Mouse (Mus musculus) heart, adult 8-10 months (tissue): Measurements from ENCODE around the gene Them4. TPM values are rescaled to one million over a fixed set of nuclear protein-coding genes. Genes with fewer than 3 reads are reported as not detected.
A peak's percentile ranks its signal among the peaks of the same experiment; 100 is the strongest.
"Not testable (repeated sequence)": the region's sequence is repeated elsewhere in the genome, so short reads cannot be mapped to it uniquely, and the experiment has no call there.

Experiments used
- DNase-seq: peaks from one replicate; pipeline ENCODE4 v3.0.0; 2022; ENCODE audit warnings: low spot score
- total RNA-seq, 4 experiments: library from RNA; stranded (reverse); gene quantifications; 2 replicates each; pipeline ENCODE4 v1.2.4; 2022

The Them4 gene
- 10 to 100 TPM; 13.2 to 15.4 (median 14.2) TPM for total RNA-seq

DNA sequence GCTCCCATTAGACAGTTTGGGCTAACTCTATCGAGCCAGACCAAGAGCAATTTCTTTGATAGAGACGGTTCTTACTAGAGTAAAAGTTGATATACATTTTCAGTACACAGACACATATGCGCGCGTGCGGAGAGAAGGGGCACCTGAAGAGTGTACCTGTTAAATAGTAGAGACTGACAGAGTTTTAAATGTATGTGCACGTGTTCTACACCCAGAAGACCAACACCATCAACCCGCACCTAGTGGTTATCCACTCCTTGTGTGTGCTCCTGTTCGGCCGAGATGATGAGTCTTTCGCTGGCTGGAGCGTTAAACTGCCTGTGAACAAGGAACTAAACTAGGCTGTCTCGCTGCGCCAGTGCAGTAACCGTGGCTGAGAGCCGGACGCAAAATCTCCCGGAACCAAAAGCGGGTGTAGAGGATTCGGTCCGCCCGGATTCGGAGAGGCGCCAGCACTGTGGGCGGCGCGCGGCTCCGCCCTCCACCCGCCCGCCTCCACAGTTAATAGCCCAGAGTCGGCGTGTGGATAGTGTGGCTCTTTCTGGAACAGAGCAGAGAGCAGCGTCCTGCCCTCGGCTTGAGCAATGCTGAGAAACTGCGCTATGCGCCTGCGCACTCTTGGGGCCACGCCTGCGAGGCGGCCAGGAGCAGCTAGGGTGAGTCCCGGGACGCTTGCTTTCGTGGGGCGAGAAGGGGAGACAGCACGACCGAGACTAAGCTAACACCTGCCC, at the start of gene Them4:
TSS of gene Them4 (plus strand) at position 457 of the 731 bp plus-strand sequence.
- DNase-seq = peak; percentile 96

DNA sequence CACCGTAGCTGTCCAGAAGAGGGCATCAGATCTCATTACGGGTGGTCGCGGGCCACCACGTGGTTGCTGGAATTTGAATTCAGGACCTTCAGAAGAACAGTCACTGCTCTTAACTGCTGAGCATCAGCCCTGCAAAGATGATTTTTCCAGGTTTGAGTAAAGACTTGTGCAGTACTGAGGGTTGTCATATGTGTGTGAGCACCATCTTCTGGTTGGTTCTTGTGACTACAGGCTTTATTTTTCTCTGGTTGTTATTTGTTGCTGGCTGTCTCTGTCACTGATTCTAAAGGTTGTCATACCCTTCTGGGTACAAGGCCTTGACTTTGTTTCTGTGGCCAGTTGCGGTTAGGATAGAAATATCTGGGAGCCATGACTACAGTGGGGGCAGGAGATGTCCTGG, 49.3 kb upstream of the Them4 start:
- DNase-seq = no peak

DNA sequence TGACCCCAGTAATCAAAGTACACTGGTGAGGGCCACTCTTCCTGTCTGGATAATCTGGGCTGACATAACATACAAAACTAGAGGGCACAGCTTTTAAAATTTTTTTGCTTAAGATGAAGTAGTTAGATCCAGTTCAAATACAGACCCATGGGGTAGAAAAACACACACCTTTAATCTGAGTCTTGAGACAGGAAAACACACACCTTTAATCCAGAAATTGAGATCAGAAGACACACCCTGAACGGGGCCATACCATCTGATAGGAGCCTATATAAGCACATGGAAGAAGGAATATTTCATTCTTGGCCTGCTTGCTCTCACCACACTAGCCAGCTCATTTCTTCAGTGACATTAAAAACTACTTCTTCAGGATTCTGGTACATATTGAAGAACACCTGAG, 46.2 kb upstream of the Them4 start, which contains the start of gene Gm4778:
TSS of gene Gm4778 (plus strand) at position 301 of the 400 bp plus-strand sequence.
- not testable (repeated sequence) for DNase-seq

DNA sequence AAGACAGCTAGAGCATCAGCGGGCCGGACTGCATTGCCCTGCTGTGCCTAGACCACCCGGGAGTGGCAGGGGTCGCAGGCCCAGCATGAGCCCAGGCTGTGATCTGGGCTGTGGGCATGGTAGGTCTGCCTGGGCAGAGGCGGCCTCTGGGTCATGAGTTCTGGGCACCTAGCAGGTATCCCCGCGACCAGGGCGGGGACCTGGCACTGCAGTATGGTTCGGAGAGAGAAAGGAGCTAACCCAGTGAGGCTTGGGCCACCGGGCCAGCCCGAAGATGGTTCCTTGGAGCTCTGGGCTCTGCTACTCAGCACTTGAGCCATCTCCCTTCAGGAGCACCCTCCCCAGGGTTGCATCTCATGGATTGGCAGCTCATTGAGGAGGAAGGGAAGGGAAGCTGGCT, 33.9 kb upstream of the Them4 start:
- no peak for DNase-seq

- no peak for DNase-seq
Measured at GRCm38 (mm10) chr3:94305457-94305856, 4.4 kb upstream of the Them4 start.

- no peak for DNase-seq
Measured at GRCm38 (mm10) chr3:94306975-94307374, 2.9 kb upstream of the Them4 start.

DNA sequence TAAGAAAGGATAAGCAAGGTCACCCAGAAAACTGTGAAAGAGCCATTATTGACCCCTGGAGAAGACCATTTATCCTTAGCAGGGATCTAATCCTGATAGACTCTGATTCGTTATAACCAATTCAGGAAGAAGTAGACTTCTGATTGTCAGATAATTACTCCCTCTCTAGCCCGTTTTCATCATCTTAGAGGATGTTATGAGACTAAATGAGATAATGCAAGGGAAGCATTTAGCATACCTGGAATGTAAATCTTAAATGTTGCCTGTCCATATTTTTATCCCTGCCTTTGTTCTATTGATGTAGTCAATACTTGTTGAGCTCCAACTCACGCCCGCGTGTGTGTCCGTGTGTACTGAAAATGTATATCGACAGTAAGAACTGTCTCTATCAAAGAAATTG, 602 bp downstream of the Them4 start:
- no peak for DNase-seq

DNA sequence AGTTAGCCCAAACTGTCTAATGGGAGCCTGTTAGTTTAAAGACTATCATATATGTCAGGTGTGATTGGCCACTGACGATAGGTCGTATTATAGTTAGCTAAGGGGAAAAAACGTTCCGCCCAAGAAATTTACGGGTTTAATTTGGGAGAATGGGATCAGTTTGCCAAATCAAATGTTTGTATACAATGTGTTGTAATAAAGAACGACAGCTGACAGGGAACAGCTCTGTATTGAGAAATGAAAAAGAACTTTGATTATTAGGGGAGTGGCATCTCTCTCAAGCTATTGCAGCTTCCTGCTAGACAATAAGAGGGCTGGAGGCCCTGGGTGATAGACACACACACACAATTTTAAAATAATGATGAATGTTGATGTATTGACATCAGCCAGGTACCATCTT, 1.0 kb downstream of the Them4 start:
- DNase-seq = no peak

- no peak for DNase-seq
Measured at GRCm38 (mm10) chr3:94311376-94311775, 1.5 kb downstream of the Them4 start.

DNA sequence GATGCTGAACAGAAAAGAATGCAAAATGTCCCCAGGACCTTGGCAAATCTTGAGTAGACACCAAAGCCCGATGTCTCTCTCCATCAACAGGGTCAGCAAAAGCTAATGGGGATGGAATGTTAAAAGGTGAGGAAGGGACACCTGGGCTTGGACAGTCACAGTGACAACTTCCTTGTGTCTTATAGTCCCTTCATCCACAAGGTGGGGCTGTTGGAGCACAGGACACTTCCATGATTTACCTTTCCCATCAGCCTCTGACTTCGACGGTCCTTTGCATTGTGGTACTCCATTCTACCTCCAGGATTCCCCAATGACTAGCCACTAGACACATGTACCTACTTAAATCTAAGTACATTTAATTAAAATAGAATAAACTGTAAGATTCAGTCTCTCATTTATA, 18.8 kb downstream of the Them4 start:
- DNase-seq = no peak

DNA sequence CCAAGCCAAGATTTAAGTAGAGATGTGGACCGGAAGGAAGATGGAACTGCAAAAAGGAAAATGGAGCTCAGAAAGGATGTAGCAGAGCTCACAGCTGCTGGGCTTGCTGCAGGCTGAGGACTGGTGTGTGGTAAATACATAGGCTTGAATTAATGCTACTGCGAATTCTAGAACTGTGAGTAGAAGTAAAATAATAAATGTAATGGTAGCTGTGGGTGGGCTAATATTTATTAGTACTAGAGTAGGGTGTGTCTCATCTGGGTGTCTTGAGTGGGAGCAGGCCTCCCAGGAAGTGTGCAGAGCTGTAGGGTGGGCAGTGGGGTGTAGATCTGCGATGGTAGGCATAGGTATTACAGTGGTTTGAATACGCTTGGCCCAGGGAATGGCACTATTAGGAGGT, 24.6 kb downstream of the Them4 start:
- no peak for DNase-seq

- DNase-seq = no peak
Measured at GRCm38 (mm10) chr3:94338522-94338921, 28.6 kb downstream of the Them4 start.

DNA sequence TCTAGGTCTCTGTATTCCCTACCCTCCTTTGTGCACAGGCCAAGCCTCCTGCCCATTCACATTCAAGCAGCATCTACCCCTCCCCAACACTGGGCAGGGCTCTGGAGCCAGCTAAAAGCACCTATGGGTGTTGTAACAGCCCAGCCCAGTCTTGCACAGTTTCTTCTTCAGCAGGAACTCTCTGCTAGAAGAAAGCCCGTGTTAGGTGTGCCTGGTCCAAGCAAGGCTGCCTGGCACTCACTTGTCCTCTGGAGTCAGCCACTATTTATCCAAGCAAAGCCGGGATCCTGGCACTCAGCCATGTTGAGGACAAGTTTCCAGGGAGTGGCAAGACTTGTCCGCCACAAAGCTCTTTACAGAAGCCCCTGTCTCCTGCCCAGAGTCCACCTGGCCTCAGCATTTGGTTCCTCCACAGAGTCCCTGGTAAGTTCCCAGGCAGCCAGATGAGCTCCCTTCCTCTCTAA, 32.1 kb downstream of the Them4 start, which contains the start of gene Them5:
TSS of gene Them5 (plus strand) at position 141 of the 464 bp plus-strand sequence.
- DNase-seq = no peak

GRCm38 (mm10) chr3:94342552-94342951, 32.7 kb downstream of the Them4 start:
- no peak for DNase-seq

GRCm38 (mm10) chr3:94344182-94344581, 34.3 kb downstream of the Them4 start:
- no peak for DNase-seq

- no peak for DNase-seq
Measured at GRCm38 (mm10) chr3:94344897-94345296, 35.0 kb downstream of the Them4 start.

- no peak for DNase-seq
Measured at GRCm38 (mm10) chr3:94348146-94348545, 38.3 kb downstream of the Them4 start.

DNA sequence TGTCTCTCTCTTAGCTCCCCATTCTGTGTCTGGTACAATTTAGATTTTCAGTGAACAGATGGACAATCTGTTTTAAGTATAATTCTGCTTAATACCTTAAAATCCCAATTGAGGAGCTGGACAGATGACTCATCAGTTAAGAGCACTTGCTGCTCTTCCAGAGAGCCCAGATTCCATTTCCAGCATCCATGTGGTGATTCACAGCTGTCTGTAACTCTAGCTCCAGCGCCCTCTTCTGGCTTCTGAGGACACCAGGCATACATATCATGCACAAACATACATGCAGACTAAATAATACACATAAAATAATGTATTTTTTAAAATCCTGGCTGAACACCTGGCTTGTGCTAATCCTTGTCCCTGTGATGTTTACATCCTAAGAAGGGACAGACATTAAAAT, 50.9 kb downstream of the Them4 start:
- no peak for DNase-seq

DNA sequence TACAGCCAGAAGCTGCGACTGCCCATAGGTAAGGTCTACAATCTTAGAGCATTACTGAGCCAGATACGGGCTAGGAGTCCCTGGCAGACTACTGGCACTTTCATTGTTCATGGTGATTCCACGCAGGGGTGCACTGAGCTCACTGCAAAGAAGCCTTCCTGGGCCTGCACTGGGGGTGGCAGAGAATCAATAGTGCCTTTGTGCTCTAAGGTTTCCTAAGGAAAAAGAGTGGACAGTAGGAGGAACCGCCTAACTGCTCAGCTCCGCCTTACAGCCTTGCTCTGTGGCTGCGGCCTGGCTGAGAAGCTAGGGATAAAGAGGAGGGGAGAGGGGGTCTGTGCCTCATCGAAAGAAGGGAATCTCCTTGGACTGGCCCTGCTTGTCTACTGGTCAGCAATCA, 52.2 kb downstream of the Them4 start, which contains the start of gene C2cd4d:
TSS of gene C2cd4d (plus strand) at position 301 of the 400 bp plus-strand sequence.
- DNase-seq = no peak

DNA sequence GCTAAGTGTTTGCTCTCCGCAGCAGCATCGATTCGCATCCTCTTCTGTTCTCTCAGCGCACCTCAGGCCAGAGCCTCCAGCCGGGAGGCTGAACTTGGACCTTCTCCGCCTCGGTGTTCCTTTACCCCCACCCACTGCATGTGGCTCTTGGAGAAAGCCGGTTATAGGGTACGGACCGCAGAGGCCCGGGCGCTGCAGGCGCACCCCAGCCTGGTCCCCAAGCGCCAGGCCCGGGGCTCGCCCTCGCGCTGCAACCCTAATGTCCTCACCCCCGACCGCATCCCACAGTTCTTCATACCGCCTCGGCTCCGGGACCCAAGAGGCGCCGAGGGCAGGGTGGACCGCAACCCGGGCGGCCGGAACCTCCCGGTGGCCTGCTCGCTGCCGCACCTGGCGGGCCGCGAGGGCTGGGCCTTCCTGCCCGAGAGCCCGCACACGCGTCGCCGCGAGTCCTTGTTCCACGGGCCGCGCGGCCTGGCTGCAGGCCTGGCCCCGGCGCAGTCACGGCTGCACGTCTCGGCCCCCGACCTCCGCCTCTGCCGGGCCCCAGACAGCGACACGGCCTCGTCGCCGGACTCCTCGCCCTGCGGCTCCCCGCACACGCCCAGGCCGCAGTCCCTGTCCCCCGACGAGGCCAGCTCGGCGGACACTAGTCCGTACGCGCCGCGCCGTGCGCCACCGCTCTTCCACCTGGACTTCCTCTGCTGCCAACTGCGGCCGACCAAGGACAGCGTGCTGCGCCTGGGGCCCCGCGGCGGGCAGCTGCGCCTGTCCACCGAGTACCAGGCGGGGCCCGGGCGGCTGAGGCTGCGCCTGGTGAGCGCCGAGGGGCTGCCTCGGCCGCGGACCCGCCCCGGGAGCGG, 53.6 kb downstream of the Them4 start:
- DNase-seq = no peak

GRCm38 (mm10) chr3:94364154-94364526, 54.3 kb downstream of the Them4 start:
- DNase-seq = no peak

GRCm38 (mm10) chr3:94366761-94367160, 56.9 kb downstream of the Them4 start:
- DNase-seq = peak; percentile 77

- DNase-seq = no peak
Measured at GRCm38 (mm10) chr3:94367511-94367910, 57.6 kb downstream of the Them4 start.
